Mouse (Mus musculus) heart, postnatal 10 days (tissue): ENCODE measurements around the gene Gm31571. TPM values are rescaled to one million over a fixed set of nuclear protein-coding genes. Genes with fewer than 3 reads are reported as not detected.
"Not testable (repeated sequence)": the region's sequence is repeated elsewhere in the genome, so short reads cannot be mapped to it uniquely, and the experiment has no call there.

Experiments used
- DNase-seq, 2 experiments: peaks; one replicate each; pipeline ENCODE4 v3.0.0; 2021
- intact Hi-C: fragments of 180-260 bp; cut with DNase I; formaldehyde crosslinking; loops from one replicate; pipeline ENCODE4 v1.15.1; 2025
- total RNA-seq, 2 experiments: library from RNA; stranded (reverse); gene quantifications; 2 replicates each; pipeline ENCODE4 v1.2.3; 2021

Gene Gm31571
- total RNA-seq, result not detected

GRCm38 (mm10) chrY:22051253-22051652 is at the start of gene Gm31571:
Gene Gm31571 (minus strand): TSS chrY:22051353.
- DNase-seq, intact Hi-C loops: not testable (repeated sequence)
